ENCODE assay signal across 1 mouse cellular context in the genomic region with DNA sequence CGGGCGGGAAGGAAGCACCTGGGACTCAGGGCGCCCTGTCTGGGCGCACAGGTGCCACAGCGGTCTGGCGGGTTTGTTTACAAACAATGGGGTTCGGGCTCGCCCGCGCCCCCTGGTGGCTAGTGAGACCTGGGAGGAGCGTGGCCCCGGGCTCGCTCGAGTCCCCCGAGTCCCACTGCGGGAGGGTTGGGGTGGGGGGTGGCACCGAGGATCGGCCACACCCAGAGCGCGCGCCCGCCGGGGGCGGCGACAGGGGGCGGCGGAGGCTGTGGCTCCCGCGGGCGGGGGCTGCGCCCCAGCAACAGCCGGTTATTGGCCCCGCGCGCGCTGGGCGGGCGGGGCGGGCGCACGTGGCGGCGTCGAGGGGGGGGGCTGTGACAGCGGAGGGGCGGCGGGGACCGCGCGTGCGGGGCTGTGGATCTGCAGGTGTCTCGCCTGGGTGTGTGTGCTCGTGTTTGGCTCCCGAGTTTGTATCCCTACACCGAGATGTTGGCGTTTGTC.
TF ChIP-seq lines count a peak whose summit lies in the region.

No protein-coding gene starts in this region.

TF ChIP-seq in CH12.LX, 34 proteins besides CTCF, POLR2A, EP300 and RAD21:
- TF ChIP-seq SIN3A (IDR thresholded peaks at IDR 0.05; ENCODE audit: low read length) (peak; percentile 98), IRF4 (IDR thresholded peaks at IDR 0.05; ENCODE audit: low read depth, low read length) (peak; percentile 87), MAFK (IDR thresholded peaks at IDR 0.05; ENCODE audit: insufficient replicate concordance, low read length) (no peak), CHD1 (IDR thresholded peaks at IDR 0.05; ENCODE audit: low read depth, low read length) (no peak), JUN (IDR thresholded peaks at IDR 0.05; ENCODE audit: insufficient read depth, low read depth, low read length) (no peak), E2F4 (IDR thresholded peaks at IDR 0.05; ENCODE audit: insufficient replicate concordance, low read depth, low read length) (no peak), PAX5 (IDR thresholded peaks at IDR 0.05; ENCODE audit: low read length) (no peak), NRF1 (IDR thresholded peaks at IDR 0.05; ENCODE audit: low read depth, low read length) (no peak), ZKSCAN1 (IDR thresholded peaks at IDR 0.05; ENCODE audit: borderline replicate concordance, low read depth, low read length) (0 out of 2 replicates have a peak, but pooled peaks have one; percentile 2), MXI1 (IDR thresholded peaks at IDR 0.05; ENCODE audit: low read depth, low read length) (peak; percentile 88), UBTF (IDR thresholded peaks at IDR 0.05; ENCODE audit: low read depth, low read length) (0 out of 2 replicates have a peak, but pooled peaks have one; percentile 23), MEF2A (IDR thresholded peaks at IDR 0.05; ENCODE audit: borderline replicate concordance, low read depth, low read length) (peak; percentile 68), ETS1 (conservative IDR thresholded peaks at IDR 0.05; ENCODE audit: low read depth, low read length) (peak; percentile 48), MAX (IDR thresholded peaks at IDR 0.05; ENCODE audit: low read length) (peak; percentile 72; the same call in 1 of the 2 replicates), GABPA (IDR thresholded peaks at IDR 0.05; ENCODE audit: insufficient replicate concordance, low read depth, low read length) (no peak), MAZ (IDR thresholded peaks at IDR 0.05; ENCODE audit: low read depth, low read length) (peak; percentile 72), MYC (IDR thresholded peaks at IDR 0.05; ENCODE audit: low read depth, low read length) (0 out of 2 replicates have a peak, but pooled peaks have one; percentile 9), SMC3 (IDR thresholded peaks at IDR 0.05; ENCODE audit: low read depth, low read length) (peak; percentile 74), ZMIZ1 (IDR thresholded peaks at IDR 0.05; ENCODE audit: low read depth, low read length) (no peak), NELFE (IDR thresholded peaks at IDR 0.05; ENCODE audit: low read depth, low read length) (no peak), ZNF384 (IDR thresholded peaks at IDR 0.05; ENCODE audit: low read depth, low read length) (no peak), HCFC1 (IDR thresholded peaks at IDR 0.05; ENCODE audit: low read depth, low read length) (peak; percentile 36; the same call in 1 of the 2 replicates), JUND (conservative IDR thresholded peaks at IDR 0.05; ENCODE audit: low read depth, low read length) (no peak), CHD2 (IDR thresholded peaks at IDR 0.05; ENCODE audit: low read length) (peak; percentile 6; the same call in 1 of the 2 replicates), POLR2AphosphoS2 (IDR thresholded peaks at IDR 0.05; ENCODE audit: low read depth, low read length) (no peak), TCF12 (IDR thresholded peaks at IDR 0.05; ENCODE audit: low read depth, low read length) (peak; percentile 87; the same call in 1 of the 2 replicates), BHLHE40 (IDR thresholded peaks at IDR 0.05; ENCODE audit: low read depth, low read length) (peak; percentile 76; the same call in 1 of the 2 replicates), USF2 (conservative IDR thresholded peaks at IDR 0.05; ENCODE audit: low read depth, low read length) (no peak)
